Mouse (Mus musculus) layer of hippocampus, adult 9-10 months (tissue): Measurements from ENCODE around the gene Gsg1.

ENCODE experiments used
- DNase-seq: peaks from one replicate; pipeline ENCODE4 v3.0.0; 2022; ENCODE audit warnings: low spot score

The Gsg1 gene

GRCm38 (mm10) chr6:135254153-135254552 is at the start of gene Gsg1:
Gene Gsg1 (minus strand): TSS chr6:135254351.
- no peak for DNase-seq

DNA sequence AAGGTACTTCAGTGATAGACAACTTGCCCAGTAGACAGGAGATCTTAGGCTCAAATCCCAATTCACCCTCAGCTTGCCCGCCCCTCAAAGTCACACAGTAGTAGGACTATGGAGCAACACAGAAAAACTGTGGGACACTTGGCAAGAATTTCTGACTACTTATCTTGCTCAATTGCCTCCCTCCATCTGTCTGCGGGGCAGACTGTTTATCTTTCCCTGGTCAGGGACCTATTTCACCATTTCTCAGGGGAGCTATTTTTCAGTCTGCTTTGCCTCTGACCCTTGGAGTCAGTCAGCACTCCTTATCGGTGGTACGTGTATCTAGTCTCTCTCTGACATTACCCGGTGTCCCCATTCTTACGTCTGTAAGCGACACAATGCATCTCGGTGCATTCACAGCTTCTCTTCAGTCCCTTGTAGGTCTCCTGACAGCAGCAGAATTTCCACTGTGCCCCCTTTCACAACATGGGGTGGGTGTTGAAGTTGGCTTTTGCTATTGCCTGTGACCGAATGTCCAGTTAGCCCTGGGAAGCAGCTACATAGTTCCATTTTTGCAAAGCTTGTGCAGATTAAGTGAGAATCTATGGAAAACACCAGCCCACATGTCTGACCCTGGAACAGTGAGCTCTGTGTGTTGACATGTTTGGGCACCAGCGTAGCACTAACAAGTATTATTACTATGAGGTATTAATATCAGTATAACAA is 48.4 kb upstream of the Gsg1 start:
- no peak for DNase-seq

GRCm38 (mm10) chr6:135300469-135300868 is 46.3 kb upstream of the Gsg1 start:
- no peak for DNase-seq

- DNase-seq = no peak
Observed at GRCm38 (mm10) chr6:135299024-135299550, 44.9 kb upstream of the Gsg1 start.

- DNase-seq = no peak
Observed at GRCm38 (mm10) chr6:135297570-135297969, 43.4 kb upstream of the Gsg1 start.

- DNase-seq = no peak
Observed at GRCm38 (mm10) chr6:135296267-135296666, 42.1 kb upstream of the Gsg1 start.

DNA sequence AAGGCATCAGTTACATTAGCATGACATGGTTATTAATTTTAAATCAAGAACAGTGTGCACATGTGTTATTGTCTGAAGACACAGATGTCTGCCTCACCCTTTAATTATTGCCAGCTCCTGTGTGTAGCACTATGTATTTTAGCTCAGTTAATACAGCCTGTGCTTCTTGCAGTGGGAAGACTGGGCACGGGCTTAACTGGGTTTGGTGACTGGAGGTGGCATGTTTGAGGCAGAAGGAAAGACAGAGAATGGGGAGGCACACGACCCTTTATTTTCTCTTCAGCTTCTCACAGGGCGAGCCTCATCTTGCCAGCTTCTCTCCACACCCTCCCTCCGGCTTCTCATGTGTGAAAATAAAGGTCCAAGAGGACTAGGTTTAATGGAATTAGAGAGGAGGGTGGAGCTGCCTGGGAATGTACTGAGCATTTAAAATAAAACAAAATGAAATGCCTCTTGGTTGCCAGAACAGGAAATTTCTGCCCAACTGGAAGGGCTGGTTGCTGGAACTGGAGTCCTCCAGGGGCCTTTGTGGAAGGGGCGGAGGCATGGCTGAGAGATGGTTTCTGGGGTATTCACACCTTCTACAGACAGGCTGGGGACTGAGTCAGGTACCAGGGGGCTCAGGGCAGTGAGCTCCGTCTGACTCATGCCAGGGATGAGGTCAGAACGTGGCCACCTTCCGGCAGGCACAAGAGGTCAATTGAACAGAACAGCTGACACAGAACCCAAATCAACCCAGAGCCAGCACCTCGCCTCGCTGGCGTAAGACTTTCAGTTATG is 41.1 kb upstream of the Gsg1 start:
- peak; percentile 15 for DNase-seq

- DNase-seq = no peak
Observed at GRCm38 (mm10) chr6:135294150-135294549, 40.0 kb upstream of the Gsg1 start.

GRCm38 (mm10) chr6:135292391-135292790 is 38.2 kb upstream of the Gsg1 start:
- DNase-seq = no peak

GRCm38 (mm10) chr6:135279856-135280255 is 25.7 kb upstream of the Gsg1 start:
- no peak for DNase-seq

DNA sequence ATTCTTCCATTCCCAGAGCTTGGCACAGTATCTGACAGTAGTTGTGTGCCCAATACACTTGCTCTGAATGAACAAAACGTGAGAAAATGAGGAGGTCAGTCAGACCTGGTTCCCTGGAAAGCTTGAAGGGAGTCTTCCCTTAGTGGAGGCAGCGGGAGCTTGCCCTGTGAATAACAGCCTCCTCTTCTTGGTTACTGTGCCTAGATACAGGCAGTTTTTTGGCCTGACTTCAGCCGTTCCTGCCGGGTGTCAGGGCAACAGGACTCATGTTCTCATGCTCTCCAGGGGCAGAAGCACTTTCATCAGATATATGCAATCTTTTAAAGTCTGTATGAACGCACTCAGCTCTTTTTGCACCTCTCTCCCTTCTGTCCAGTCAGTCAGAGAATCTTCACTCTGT is 25.1 kb upstream of the Gsg1 start:
- no peak for DNase-seq

DNA sequence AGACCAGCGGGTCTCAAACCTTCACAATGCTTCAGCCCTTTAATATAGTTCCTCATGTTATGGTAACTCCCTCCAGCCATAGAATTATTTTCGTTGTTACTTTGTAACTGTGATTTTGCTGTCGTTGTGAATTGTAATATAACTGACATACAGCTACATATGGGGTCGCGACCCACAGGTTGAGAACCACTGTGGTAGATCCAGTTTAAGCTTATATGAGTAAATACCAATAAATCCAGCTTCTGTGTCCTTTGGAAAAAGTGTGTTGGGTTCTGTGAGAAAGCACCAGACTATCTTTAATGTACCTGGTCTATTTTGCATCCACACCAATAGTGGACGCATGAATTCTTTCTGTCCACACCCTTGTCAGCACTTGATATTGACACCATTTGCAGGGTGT is 24.2 kb upstream of the Gsg1 start:
- no peak for DNase-seq

- no peak for DNase-seq
Observed at GRCm38 (mm10) chr6:135276474-135277295, 22.5 kb upstream of the Gsg1 start.

DNA sequence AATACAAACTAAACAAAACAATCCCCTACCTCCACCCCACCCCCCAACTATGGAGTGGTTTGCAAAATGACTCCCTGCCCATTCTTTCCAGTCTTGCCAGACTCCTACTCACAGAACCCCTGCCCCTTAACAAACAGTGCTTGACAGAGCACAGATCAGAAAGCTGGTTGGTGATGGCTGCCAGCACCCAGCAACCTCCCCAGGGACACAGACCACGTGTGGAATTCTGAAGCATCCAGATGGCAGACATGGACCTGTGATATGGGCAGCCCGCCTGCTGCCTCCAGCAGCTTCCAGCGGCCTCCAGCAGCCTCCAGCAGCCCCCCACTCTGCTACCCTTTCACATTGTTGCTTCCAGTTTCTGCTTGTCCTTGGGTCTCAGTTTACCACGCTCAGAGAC is 21.1 kb upstream of the Gsg1 start:
- DNase-seq = no peak

- DNase-seq = no peak
Observed at GRCm38 (mm10) chr6:135273066-135273465, 18.9 kb upstream of the Gsg1 start.

DNA sequence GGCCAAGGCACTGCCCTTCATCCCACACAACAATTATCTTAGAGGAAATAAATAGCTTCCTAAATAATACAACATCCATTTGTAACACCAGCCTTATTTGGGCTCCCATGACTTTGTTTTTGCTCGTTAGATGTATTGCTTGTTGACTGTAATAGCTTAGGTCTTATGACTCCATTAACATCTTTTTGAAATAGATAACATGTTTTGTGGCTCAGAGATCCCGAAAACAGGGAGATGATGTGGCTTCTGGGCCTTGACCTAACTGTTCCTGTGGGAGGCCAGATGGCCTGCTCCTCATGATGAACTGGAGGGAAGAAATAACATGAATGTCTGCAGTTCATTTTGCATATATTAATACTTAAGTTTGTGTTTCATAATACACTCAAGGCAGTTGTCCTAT is 17.6 kb upstream of the Gsg1 start:
- DNase-seq = no peak

- DNase-seq = no peak
Observed at GRCm38 (mm10) chr6:135269626-135270025, 15.5 kb upstream of the Gsg1 start.

DNA sequence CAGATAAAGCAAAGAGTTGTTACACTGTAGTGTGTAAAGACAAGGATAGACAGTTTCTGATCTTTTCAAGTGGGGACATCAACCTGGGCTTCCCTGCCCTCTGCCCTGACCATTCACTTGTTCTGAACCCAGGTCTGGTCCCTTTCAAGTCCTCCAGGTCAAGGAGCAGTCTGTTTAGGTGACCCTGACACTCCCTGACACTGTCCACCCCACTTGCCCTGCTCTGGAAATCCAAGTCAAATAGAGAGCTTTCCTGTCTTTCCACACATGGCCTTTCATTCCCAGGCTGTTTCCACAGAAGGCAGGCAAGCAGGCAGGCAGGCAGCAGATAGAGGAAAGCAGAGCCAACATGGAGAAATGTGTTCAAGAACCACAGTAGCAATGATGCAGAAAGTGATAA is 14.2 kb upstream of the Gsg1 start:
- no peak for DNase-seq

DNA sequence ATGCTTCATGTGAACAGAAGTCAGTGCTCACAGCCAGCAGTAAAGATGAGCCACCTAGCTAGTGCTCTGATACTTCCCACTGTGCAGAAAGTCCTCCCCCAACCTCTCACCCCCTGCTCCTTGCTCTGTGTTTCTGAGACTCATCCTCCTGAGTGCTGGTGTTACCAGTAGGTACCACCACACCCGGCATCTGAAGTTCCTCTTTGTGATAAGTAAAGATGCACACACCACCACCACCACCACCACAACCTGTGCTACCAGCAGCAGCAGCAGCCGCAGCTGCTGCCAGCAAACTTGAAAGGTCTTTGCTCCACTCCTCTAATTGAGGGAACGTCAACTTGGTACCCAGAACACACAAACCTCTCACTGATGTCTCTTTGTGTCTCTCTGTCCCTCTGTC is 13.1 kb upstream of the Gsg1 start:
- DNase-seq = no peak

DNA sequence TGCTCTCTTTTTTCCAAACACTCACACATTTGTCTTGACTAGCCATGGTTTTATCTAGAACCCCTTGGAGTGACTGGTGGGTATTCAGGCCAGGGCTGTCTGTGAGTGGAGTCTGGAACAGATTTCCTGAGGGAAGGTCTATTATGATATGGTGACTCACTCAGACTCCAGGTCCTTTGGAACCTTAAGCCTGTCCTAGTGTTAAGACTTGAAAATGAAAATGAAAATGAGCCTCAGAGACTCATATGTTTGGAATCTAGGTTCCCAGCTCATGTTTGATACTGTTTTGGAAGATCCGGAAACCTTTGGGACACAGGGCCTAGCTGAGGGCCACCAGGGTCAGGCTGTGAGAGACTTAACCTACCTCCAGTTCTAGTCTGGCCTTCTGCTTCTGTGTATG is 11.9 kb upstream of the Gsg1 start:
- no peak for DNase-seq

DNA sequence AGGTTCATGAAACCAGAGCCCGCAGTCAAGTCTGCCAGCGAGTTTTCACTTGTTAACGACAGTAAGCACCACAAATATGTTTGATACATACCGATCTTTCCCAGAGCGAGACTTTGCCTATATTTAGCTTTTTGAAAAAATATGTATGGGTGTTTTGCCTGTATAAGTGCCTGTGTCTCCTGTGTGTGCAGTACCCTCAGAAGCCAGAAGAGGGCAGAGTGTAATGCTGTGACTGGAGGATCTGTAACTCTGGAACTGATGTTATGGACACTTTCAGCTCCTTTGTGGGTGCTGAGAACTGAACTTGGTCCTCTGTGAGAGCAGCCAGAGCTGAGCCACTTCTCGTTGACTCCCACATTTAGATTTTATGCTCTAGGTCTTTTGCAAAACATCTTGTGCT is 10.0 kb upstream of the Gsg1 start:
- no peak for DNase-seq

DNA sequence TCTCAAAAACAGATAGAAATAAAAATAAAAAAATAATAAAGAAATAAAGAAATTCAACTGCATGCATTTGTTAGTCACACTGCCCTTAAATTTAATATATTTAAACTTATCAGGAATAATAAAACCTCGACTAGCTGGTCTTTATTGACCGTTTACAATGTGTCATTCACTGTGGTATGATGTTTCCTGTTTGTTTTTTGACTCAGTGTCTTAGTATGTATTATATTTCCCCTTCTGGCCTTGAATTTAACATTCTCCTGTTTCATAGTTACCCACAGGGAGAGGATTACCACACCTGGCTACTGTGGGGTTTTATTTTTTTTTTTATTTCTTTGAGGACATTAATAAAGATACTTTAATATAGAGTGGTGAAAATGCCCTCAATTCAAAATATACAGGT is 8.4 kb upstream of the Gsg1 start:
- DNase-seq = no peak

GRCm38 (mm10) chr6:135261124-135261523 is 7.0 kb upstream of the Gsg1 start:
- no peak for DNase-seq
